Mouse (Mus musculus): ENCODE data around the gene Lrp1. TPM values are rescaled to one million over a fixed set of nuclear protein-coding genes. Genes with fewer than 3 reads are reported as not detected.

The Lrp1 gene
- total RNA-seq, 2 experiments from 2014 or later = 9.7 to 11.9 TPM

GRCm38 (mm10) chr10:127512813-127513212 lies 108.1 kb downstream of the Lrp1 start:
- peak; percentile 85 for ATAC-seq (replicated peaks; ENCODE audit: low FRiP score, poor library complexity, severe bottlenecking)

DNA sequence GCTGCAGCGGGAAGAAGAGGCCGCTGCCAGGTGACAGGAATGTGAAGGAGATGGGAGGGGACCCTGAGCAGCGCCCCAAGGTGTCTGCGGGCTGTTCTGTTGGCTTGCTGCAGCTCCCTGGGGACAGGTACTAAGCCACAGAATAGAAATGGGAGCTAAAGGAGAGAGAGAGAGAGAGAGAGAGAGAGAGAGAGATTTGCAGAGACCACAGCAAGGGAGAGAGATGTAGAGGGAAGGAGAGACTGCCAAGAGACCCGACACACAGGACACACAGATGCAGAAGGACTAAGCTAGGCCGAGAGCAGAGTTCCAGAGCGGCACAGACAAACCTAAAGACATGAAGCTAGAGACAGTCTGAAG lies 108.7 kb downstream of the Lrp1 start:
- ATAC-seq (replicated peaks; ENCODE audit: low FRiP score, poor library complexity, severe bottlenecking) = no peak

GRCm38 (mm10) chr10:127511634-127512306 lies 109.2 kb downstream of the Lrp1 start:
- no peak for ATAC-seq (replicated peaks; ENCODE audit: low FRiP score, poor library complexity, severe bottlenecking)

DNA sequence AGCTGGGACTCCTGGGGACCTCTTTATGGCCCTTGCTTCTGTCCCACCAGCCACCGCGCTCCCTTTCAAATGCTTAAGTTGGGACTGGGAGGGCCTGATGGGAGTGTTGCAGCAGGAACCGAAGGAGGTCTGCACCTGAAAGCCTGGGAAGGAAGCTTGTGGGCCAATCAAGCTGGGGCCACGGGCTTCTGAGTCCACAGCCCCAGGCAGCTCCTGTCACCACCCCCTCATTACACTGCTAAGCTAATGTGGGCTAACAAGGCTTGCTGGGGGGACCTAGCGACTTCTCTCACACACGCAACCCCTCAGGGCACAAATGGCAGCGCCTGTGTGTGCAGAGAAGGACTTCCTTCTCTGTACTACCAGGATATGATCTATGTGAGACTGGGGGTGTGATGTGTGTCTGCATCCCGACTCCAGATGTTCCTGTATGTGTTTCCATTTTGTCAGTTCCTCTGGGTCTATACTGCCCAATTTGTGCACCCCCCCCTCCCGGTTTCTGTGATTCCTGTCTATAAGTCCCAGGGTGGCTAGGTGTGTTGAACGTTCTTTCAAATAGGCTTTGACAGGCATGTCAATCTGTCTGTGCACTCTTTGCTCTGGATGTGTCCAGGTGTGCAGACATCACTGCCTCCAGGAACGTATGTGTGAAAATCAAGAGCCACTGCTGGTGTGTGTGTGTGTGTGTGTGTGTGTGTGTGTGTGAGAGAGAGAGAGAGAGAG lies 109.9 kb downstream of the Lrp1 start:
- no peak for ATAC-seq (replicated peaks; ENCODE audit: low FRiP score, poor library complexity, severe bottlenecking)

DNA sequence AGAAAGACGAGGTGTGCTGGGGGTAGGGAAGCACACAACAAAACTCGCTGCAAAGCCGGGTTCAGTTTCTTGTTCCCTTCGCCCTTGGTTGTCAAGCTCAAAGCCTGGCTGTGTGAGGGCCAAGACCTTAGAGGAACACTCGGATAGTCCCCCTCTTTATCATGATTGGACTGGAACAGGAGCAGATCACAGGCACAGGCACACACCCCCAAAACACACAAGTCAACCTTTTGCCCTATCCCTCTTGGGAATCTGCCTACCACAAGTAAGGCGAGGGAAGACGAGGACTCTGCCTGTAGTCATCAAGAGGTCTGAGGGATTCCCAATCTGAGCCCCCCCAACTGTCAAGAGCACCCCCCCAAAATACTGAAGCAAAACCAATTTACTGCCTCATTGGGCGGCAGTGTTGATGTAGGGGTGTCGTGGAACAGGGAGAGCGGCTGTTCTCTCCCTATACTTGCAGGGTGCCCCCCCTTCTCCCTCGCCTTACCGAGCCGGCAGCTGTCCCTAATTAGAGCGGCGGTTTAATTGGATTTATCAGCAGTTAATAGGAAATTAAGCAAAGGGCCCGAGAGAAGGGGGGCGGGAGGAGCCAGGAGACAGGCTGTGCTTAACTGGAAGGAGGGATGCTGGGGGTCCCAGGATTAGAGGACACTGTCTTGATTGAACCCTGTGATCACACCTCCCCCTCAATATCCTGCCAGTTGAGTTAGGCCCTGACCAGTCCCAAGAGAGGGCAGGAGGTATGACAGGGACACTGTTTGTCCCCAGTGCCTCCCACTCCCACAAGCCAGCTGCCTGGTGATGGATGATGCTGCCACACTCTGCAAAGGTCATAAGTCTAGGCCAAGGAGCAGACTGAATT lies 110.9 kb downstream of the Lrp1 start:
- no peak for ATAC-seq (replicated peaks; ENCODE audit: low FRiP score, poor library complexity, severe bottlenecking)

- ATAC-seq (replicated peaks; ENCODE audit: low FRiP score, poor library complexity, severe bottlenecking) = peak; percentile 57; the same call in 1 of the 2 replicates
Observed at GRCm38 (mm10) chr10:127509051-127509836, 111.7 kb downstream of the Lrp1 start.

GRCm38 (mm10) chr10:127508239-127508638 lies 112.7 kb downstream of the Lrp1 start:
- no peak for ATAC-seq (replicated peaks; ENCODE audit: low FRiP score, poor library complexity, severe bottlenecking)

DNA sequence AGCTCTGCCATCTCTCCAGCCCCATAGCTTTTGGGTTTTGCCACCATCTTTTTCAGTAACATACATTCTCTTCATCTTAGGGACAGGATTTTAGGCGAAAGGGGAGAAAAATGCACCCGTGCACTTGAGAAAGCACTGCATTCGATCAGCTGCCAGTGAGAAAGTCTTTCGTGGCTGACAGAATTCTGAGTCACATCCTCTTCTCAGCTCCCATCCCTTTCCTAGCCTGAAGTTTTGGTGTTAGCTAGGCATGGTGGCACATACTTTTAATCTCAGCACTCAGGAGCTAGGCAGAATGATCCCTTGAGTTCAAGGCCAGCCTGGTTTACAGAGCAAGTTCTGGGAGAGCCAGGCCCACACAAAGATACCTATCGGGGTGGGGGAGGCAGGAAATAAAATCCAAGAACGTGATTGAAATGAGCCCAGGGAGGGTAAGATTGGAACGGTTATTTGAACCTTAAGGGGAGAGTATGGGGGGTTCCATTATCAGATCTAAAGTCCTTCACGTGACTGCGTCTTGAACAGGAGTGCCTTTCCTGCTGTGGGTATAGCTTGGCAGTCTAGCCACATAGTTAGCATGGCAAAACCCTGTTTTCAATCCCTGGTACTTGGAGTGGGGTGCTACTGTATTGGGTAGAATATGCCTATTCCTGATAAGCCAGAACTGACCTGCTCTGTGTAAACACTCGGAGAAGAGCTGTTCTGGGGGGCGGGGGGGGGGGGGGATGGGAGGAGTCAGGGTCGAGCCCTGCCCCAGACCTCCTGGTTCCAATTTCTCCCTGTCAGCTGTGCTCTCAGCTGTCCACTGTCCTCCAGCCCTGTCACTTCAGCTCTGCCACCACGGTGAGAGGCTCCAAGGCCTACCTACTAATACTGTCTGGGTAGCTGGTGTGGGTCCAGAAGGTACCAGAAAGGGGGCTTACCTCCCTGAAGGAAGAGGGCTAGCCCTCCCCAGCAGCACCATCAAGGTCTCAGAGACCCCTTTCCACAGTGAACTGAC lies 119.8 kb downstream of the Lrp1 start, which contains the start of gene Stac3:
TSS of gene Stac3 (plus strand) at position 793 of the 1,000 bp plus-strand sequence.
- no peak for ATAC-seq (replicated peaks; ENCODE audit: low FRiP score, poor library complexity, severe bottlenecking)

DNA sequence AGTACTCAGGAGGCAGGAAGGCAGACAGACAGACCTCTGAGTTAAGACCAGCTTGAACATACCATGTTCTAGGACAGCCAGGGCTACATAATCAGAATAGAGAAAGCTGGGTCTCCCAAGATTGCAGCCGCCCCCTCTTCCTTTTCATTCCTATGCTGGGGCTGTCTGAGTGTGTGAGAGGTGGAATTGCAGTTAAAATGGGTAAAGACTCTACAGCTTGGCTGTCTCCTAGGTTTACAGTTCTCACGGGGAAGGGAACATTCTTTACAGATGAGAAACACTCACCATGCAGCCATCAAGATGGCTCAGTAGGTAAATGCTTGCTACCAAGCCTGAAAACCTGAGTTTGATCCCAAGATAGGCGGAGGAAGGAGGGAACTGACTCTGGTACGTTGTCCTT lies 120.9 kb downstream of the Lrp1 start:
- no peak for ATAC-seq (replicated peaks; ENCODE audit: low FRiP score, poor library complexity, severe bottlenecking)

DNA sequence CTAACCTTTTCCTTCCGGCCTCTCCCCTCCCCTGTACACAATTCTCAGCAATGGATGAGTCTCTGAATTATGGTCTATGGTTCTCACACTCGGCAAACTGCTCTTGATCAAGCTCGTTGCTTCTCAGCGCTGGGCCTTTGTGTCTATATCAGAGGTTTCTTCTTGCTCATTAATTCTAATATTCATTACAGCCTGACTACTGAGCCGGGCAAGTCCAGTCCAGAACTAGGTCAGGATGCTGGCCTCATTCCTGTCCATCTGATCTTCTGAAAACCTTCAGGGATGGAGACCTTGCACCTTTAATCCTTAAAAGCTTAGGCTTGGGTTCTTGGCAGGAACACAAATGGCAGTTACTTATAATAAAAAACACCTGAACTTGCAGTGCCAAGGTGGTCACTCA lies 121.4 kb downstream of the Lrp1 start:
- no peak for ATAC-seq (replicated peaks; ENCODE audit: low FRiP score, poor library complexity, severe bottlenecking)

- no peak for ATAC-seq (replicated peaks; ENCODE audit: low FRiP score, poor library complexity, severe bottlenecking)
Observed at GRCm38 (mm10) chr10:127496156-127496555, 124.8 kb downstream of the Lrp1 start.

DNA sequence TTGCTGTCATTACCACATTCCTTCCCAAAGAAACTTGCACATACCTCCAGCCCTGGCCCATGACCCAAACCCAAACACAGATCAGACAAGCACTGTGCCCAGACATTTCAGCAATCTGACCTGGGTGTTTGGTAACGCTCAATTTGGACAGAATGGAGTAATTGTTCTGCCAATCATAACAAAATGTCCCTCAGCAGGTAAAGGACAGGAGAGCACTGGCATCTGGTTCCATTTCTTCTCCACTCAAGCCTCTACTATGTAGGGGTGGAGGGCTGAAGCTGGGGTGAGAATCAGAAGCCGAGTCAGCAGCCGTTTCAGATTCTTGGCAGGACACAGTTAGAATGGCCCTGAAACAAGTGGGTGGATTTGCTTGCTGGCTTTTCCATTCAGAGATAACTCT lies 128.8 kb downstream of the Lrp1 start:
- no peak for ATAC-seq (replicated peaks; ENCODE audit: low FRiP score, poor library complexity, severe bottlenecking)

DNA sequence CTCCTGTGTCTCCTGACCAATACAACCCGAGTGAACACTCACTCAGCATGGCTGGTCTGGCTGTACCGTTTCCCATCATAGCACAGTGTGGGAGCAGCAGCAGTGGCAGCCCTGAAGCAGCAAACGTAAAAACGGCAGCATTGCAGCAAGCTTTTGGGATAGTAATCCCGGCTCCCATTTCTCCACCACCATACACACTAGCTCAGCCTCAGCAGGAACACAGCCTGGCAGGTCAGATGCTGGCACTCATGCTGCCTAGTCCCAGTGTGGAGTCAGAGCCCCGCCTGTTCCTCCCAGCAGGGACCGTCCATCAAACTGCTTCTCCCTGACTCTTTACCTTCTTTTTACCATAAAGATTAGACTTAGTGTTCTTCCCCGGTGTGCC lies 129.8 kb downstream of the Lrp1 start:
- ATAC-seq (replicated peaks; ENCODE audit: low FRiP score, poor library complexity, severe bottlenecking) = no peak

DNA sequence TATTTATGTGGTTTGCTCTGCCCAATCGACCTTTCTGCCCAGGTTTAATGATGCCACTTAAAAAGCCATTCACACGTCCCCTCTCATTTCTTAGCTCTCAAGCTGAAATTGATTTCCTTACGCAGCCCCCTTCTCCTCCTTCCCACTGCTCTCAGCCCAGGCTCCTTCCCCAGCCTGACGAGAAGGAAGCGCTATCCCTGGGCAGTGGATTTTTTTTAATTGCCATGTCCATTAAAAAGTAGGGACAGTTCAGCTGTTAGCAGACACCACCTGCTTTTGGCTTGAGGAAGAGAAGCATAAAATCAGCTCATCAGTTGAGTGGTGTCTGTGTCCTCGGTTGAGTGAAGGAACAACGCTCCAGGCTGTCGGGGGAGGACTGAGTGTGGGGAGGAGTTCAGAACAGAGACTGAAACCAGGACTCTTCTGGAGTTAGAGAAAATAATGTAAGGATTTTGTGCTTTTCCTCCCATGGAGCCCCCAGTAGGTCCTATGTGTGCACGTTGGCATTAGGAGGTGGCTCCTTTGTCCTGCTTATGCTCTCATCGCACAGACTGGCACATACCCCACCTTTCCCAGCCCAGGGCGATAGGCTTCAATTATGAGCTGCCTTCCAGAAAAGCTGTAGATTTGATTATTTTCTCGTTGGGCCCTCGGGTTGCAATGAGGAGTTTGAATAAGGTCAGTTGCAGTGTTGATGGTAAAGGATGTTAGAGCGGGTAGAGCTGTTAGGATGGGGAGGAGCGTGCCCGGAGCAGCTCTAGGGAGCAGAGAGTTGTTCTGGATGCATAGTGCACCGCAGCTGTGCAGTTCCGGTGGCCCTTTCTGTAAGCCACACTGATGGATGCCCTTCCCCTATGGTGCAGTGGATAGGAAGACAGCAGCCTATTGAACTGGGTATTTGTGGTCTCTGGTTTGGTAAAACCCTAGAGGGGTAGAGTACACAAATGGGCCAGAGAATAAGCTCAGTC lies 130.5 kb downstream of the Lrp1 start:
- ATAC-seq (replicated peaks; ENCODE audit: low FRiP score, poor library complexity, severe bottlenecking) = no peak

GRCm38 (mm10) chr10:127488856-127489255 lies 132.1 kb downstream of the Lrp1 start:
- no peak for ATAC-seq (replicated peaks; ENCODE audit: low FRiP score, poor library complexity, severe bottlenecking)

Data from erythroblast, adult 5-6 weeks (primary cell).